Mouse (Mus musculus) hindbrain, embryonic 12.5 days (tissue): ENCODE measurements at regions not wholly inside any gene's neighbourhood (a gene's known extent, or its start where the extent isn't known, plus 50 kb on each side); places are given as distances from the start of the nearest gene placed in this dataset.

Experiments used
- ATAC-seq: fragments of 200-750 bp; cut with Nextera tagmentation; 2 replicates; pipeline ENCODE4 v1.8.0; 2017; ENCODE audit warnings: moderate TSS enrichment; ENCODE audit not compliant: low FRiP score
- H3K27ac ChIP-seq: fragments of 300-500 bp; sonication (generic); 2 replicates; pipeline ENCODE4 v1.5.1; 2016; ENCODE audit warnings: mild to moderate bottlenecking
- H3K27me3 ChIP-seq: fragments of 300-500 bp; sonication (generic); 2 replicates; pipeline ENCODE4 v1.6.1; 2016; ENCODE audit warnings: mild to moderate bottlenecking
- H3K36me3 ChIP-seq: fragments of 300-500 bp; sonication (generic); 2 replicates; pipeline ENCODE4 v1.6.1; 2016; ENCODE audit warnings: mild to moderate bottlenecking
- H3K4me1 ChIP-seq: fragments of 300-500 bp; sonication (generic); 2 replicates; pipeline ENCODE4 v1.6.1; 2016
- H3K4me2 ChIP-seq: fragments of 300-500 bp; sonication (generic); replicated peaks from 2 replicates; pipeline ENCODE4 v1.6.1; 2016; ENCODE audit warnings: mild to moderate bottlenecking
- H3K4me3 ChIP-seq: fragments of 300-500 bp; sonication (generic); 2 replicates; pipeline ENCODE4 v1.5.1; 2016; ENCODE audit warnings: mild to moderate bottlenecking
- H3K9ac ChIP-seq: fragments of 300-500 bp; sonication (generic); 2 replicates; pipeline ENCODE4 v1.6.1; 2016; ENCODE audit warnings: mild to moderate bottlenecking, moderate library complexity
- H3K9me3 ChIP-seq: fragments of 300-500 bp; sonication (generic); replicated peaks from 2 replicates; pipeline ENCODE4 v1.6.1; 2016; ENCODE audit warnings: mild to moderate bottlenecking
- WGBS: fragments of 180-500 bp; shearing (Covaris S2); methylation state at CpG from one replicate; pipeline ENCODE4 v1.1.7; 2016; 5-methylcytosine and 5-hydroxymethylcytosine counted together

- ATAC-seq, result no peak
- 87% methylated on average over 3 of the region's 3 CpGs for WGBS
Observed at GRCm38 (mm10) chr13:111987420-111987819, 178.6 kb upstream of the Map3k1 start.

GRCm38 (mm10) chr13:111990913-111991534 lies 182.2 kb upstream of the Map3k1 start:
- Histone ChIP-seq H3K9me3 (no peaks in the 10 kb centered on the region), H3K27ac (no peak overlapping the region), H3K9ac (no peak overlapping the region), H3K4me2 (no peak overlapping the region), H3K4me3 (no peak overlapping the region), H3K4me1 (peaks cover 8% of the 10 kb centered on the region), H3K36me3 (no peaks in the 10 kb centered on the region), H3K27me3 (no peaks in the 10 kb centered on the region)
- ATAC-seq, result peak; percentile 69
- 19% methylated on average over 11 of the region's 11 CpGs for WGBS

More at GRCm38 (mm10) chr13:111987420-111987819, 178.6 kb upstream of the Map3k1 start:
- no peak overlapping the region for H3K4me2 ChIP-seq
- H3K27ac ChIP-seq, result no peak overlapping the region
- H3K27me3 ChIP-seq, result no peaks in the 10 kb centered on the region
- no peaks in the 10 kb centered on the region for H3K36me3 ChIP-seq
- peaks cover 14% of the 10 kb centered on the region for H3K4me1 ChIP-seq
- H3K9ac ChIP-seq, result no peak overlapping the region
- no peak overlapping the region for H3K4me3 ChIP-seq
- H3K9me3 ChIP-seq, result no peaks in the 10 kb centered on the region

- Histone ChIP-seq H3K4me1 (peaks cover 12% of the 10 kb centered on the region), H3K27ac (no peak overlapping the region), H3K4me2 (no peak overlapping the region), H3K9ac (no peak overlapping the region), H3K36me3 (no peaks in the 10 kb centered on the region), H3K4me3 (no peak overlapping the region), H3K27me3 (no peaks in the 10 kb centered on the region), H3K9me3 (no peaks in the 10 kb centered on the region)
- ATAC-seq, result no peak
- WGBS, result 79% methylated on average over 9 of the region's 9 CpGs
Observed at GRCm38 (mm10) chr13:111992075-111992847, 183.5 kb upstream of the Map3k1 start.

DNA sequence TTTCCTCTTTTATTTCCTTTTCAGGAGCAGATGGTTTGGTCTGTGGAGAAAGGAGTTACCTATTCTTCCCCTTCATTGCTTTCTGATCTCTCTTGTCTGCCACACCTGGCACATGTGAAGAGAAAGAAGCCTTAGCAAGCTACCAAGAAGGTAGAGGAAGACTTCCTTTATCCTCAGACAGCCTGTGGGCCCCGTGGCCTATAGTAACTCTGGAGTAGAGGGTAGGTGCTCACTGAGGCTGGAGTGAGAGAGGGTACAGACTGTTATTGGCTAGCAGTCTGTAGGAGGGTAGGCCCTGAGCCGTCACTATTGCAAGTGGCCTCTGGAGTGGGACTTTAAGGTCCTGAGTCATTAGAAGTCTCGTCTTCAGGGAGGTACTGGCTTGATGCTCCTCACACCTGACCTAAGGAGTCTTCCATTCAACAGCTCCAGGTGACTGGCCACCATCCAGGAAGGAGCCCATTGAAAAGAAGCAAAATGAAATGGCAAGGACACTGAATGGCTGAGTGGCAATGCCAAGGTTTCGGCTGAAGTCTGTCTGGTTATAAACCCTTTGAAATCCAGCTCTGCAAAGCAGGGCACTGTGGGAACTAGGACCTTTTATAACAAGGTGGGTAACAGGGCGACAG lies 186.2 kb upstream of the Map3k1 start:
- H3K4me3 ChIP-seq, result no peak overlapping the region
- H3K36me3 ChIP-seq, result no peaks in the 10 kb centered on the region
- no peak for ATAC-seq
- H3K9ac ChIP-seq, result no peak overlapping the region
- no peaks in the 10 kb centered on the region for H3K9me3 ChIP-seq
- 90% methylated on average over 5 of the region's 5 CpGs for WGBS
- H3K4me1 ChIP-seq, result peaks cover 12% of the 10 kb centered on the region
- H3K4me2 ChIP-seq, result no peak overlapping the region
- H3K27me3 ChIP-seq, result no peaks in the 10 kb centered on the region
- H3K27ac ChIP-seq, result no peak overlapping the region

DNA sequence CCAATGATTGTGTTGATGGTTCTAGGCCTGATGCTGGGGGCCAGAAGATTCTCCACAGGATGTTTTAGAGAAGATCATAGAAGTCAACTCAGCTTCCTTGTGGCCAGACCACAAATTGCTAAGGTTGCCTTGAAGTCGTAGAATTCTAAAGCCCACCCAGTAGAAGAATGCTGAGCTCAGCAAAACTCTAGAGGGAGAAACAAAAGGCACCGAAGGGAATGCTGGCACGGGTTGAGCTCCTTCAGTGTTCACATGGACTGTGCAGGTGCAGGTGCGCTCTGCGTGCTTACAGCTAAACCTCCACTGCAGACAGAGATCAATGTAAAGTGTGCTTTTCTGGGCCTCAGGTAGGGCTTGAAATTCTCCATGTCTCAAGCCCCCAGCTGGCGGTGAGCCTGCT lies 186.9 kb upstream of the Map3k1 start:
- no peak overlapping the region for H3K27ac ChIP-seq
- no peaks in the 10 kb centered on the region for H3K27me3 ChIP-seq
- WGBS, result 77% methylated on average over 6 of the region's 6 CpGs
- H3K9me3 ChIP-seq, result no peaks in the 10 kb centered on the region
- H3K4me2 ChIP-seq, result no peak overlapping the region
- H3K4me1 ChIP-seq, result peaks cover 17% of the 10 kb centered on the region
- H3K36me3 ChIP-seq, result no peaks in the 10 kb centered on the region
- ATAC-seq, result no peak
- H3K9ac ChIP-seq, result no peak overlapping the region
- no peak overlapping the region for H3K4me3 ChIP-seq

GRCm38 (mm10) chr13:111996910-111997309 lies 188.1 kb upstream of the Map3k1 start:
- Histone ChIP-seq H3K4me3 (no peak overlapping the region), H3K36me3 (no peaks in the 10 kb centered on the region), H3K4me2 (no peak overlapping the region), H3K4me1 (peaks cover 20% of the 10 kb centered on the region), H3K27me3 (no peaks in the 10 kb centered on the region), H3K27ac (no peak overlapping the region), H3K9me3 (no peaks in the 10 kb centered on the region), H3K9ac (no peak overlapping the region)
- ATAC-seq, result no peak
- WGBS, result 63% methylated on average over 11 of the region's 11 CpGs

- no peak overlapping the region for H3K27ac ChIP-seq
- peaks cover 23% of the 10 kb centered on the region for H3K4me1 ChIP-seq
- H3K9me3 ChIP-seq, result no peaks in the 10 kb centered on the region
- 66% methylated on average over 11 of the region's 11 CpGs for WGBS
- ATAC-seq, result no peak
- no peak overlapping the region for H3K4me2 ChIP-seq
- H3K36me3 ChIP-seq, result no peaks in the 10 kb centered on the region
- no peak overlapping the region for H3K4me3 ChIP-seq
- H3K27me3 ChIP-seq, result no peaks in the 10 kb centered on the region
- no peak overlapping the region for H3K9ac ChIP-seq
Observed at GRCm38 (mm10) chr13:111997980-111998945, 189.5 kb upstream of the Map3k1 start.

GRCm38 (mm10) chr13:111999647-112000292 lies 191.0 kb upstream of the Map3k1 start:
- H3K4me1 ChIP-seq, result peaks cover 23% of the 10 kb centered on the region

GRCm38 (mm10) chr13:112000293-112000665 lies 191.5 kb upstream of the Map3k1 start:
- H3K9me3 ChIP-seq, result no peaks in the 10 kb centered on the region
- H3K4me3 ChIP-seq, result no peak overlapping the region
- no peaks in the 10 kb centered on the region for H3K36me3 ChIP-seq
- no peak overlapping the region for H3K27ac ChIP-seq
- no peak overlapping the region for H3K4me2 ChIP-seq
- H3K4me1 ChIP-seq, result peaks cover 23% of the 10 kb centered on the region
- no peaks in the 10 kb centered on the region for H3K27me3 ChIP-seq
- no peak overlapping the region for H3K9ac ChIP-seq
- 51% methylated on average over 6 of the region's 6 CpGs for WGBS
- ATAC-seq, result no peak

More at GRCm38 (mm10) chr13:111999647-112000292, 191.0 kb upstream of the Map3k1 start:
- no peak for ATAC-seq
- Histone ChIP-seq H3K36me3 (no peaks in the 10 kb centered on the region), H3K9me3 (no peaks in the 10 kb centered on the region), H3K4me3 (no peak overlapping the region), H3K4me2 (no peak overlapping the region), H3K27ac (no peak overlapping the region), H3K27me3 (no peaks in the 10 kb centered on the region), H3K9ac (no peak overlapping the region)
- 91% methylated on average over 6 of the region's 6 CpGs for WGBS

DNA sequence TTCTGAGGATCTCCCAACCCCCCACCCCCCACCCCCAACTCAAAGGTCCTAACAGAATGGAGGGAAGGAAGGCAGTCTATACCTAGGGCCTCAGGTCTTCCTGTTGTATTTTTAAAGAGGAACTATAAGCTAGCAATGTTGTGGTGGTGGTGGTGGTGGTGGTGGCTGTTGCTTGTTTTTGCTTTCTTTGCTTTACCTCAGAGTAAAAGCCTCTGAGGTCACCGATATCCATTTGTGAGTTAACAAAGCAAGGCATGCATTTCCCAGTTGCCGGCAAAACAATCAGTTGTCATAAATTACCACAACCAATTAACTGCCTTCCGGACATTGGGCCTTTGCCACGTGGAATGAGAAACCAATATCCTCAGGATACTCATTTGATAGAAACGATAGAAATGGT lies 191.9 kb upstream of the Map3k1 start:
- H3K27ac ChIP-seq, result no peak overlapping the region
- H3K4me3 ChIP-seq, result no peak overlapping the region
- H3K4me2 ChIP-seq, result no peak overlapping the region
- WGBS, result 60% methylated on average over 5 of the region's 5 CpGs
- no peaks in the 10 kb centered on the region for H3K36me3 ChIP-seq
- no peaks in the 10 kb centered on the region for H3K9me3 ChIP-seq
- no peak for ATAC-seq
- H3K27me3 ChIP-seq, result no peaks in the 10 kb centered on the region
- H3K9ac ChIP-seq, result no peak overlapping the region
- peaks cover 23% of the 10 kb centered on the region for H3K4me1 ChIP-seq

GRCm38 (mm10) chr13:112001155-112002025 lies 192.6 kb upstream of the Map3k1 start:
- H3K9ac ChIP-seq, result no peak overlapping the region
- H3K9me3 ChIP-seq, result no peaks in the 10 kb centered on the region
- ATAC-seq, result peak; percentile 65
- H3K4me2 ChIP-seq, result no peak overlapping the region
- peaks cover 23% of the 10 kb centered on the region for H3K4me1 ChIP-seq
- WGBS, result 45% methylated on average over 20 of the region's 20 CpGs
- H3K27me3 ChIP-seq, result no peaks in the 10 kb centered on the region
- H3K4me3 ChIP-seq, result no peak overlapping the region
- no peaks in the 10 kb centered on the region for H3K36me3 ChIP-seq
- no peak overlapping the region for H3K27ac ChIP-seq
